Mouse (Mus musculus) gastrocnemius, adult 2 months (tissue): ENCODE data around the gene Mtx1. TPM values are rescaled to one million over a fixed set of nuclear protein-coding genes. Genes with fewer than 3 reads are reported as not detected.
"Not testable (repeated sequence)": the region's sequence is repeated elsewhere in the genome, so short reads cannot be mapped to it uniquely, and the experiment has no call there.

Source experiments
- DNase-seq: peaks from one replicate; pipeline ENCODE4 v3.0.0; 2022
- H3K27ac ChIP-seq: fragments of 200-600 bp; 2 replicates; pipeline ENCODE4 v1.8.1; 2022; ENCODE audit warnings: mild to moderate bottlenecking
- H3K4me3 ChIP-seq: fragments of 200-600 bp; 2 replicates; pipeline ENCODE4 v1.8.1; 2022; ENCODE audit warnings: mild to moderate bottlenecking, moderate library complexity
- CTCF ChIP-seq: fragments of 200-600 bp; IDR thresholded peaks from 2 replicates; pipeline ENCODE4 v1.8.1; 2022; ENCODE audit warnings: antibody characterized with exemption, mild to moderate bottlenecking, moderate library complexity
- intact Hi-C: fragments of 180-260 bp; cut with DNase I; formaldehyde crosslinking; loops from one replicate; pipeline ENCODE4 v1.15.1; 2025
- microRNA-seq: library from miRNA; unstranded; fragments of <30 nt; microRNA quantifications from one replicate; pipeline ENCODE4 v1.2.0, GENCODE M21; 2021
- total RNA-seq, 2 experiments: library from RNA; stranded (reverse); gene quantifications; 2 replicates each; pipeline ENCODE4 v1.2.3; 2021

The Mtx1 gene
- total RNA-seq, 2 experiments from 2014 or later, result 40.7 to 51.4 TPM

DNA sequence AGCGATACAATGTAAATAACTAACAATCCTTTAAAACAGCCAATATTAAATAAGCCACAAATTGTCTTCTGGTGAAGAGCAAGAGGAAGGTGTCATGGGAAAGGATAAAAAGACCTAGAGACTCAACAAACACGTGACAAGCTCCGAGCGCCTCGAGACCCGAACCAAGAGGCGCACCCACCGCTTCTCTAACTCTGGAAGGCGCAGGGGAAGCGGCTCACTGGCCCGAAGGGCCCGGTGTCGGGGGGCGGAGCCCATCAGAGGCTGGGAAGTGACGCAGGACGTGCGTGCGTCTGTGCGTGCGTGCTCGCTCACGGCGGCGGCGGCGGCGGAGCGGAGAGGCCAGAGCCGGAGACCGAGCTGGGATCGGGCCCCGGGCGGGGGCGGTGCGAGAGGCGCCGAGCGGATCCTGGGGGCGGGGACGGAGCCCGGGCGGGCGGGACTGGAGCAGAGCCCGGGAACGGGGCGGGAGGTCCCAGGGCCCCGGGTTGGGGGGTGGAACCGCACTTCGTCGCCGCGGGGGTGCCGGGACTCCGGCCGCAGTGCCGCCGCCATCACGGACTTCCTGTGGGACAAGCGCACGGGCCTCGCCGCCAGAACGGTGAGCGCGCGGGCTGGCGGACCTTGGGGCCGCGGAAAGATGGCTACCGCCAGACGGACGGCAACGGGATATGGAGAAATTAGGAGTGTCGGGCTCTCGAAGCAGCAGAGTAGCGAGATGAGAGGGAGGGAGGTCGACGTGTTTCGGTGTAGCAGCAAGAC lies 62.2 kb downstream of the Mtx1 start, which contains the start of gene Clk2:
Gene Clk2, plus strand, starts transcription at position 290 of the 762 bp plus-strand sequence.
- Histone ChIP-seq H3K4me3 (peak within 1 kb of the TSS; percentile 90), H3K27ac (peak within 1 kb of the TSS; percentile 97)
- peak; percentile 98 for DNase-seq
- intact Hi-C loops, result loop anchor here (10.0 kb wide), 1 partner anchor 50 kb away; the partner anchor contains the start of gene Thbs3
- no peak for TF ChIP-seq CTCF

DNA sequence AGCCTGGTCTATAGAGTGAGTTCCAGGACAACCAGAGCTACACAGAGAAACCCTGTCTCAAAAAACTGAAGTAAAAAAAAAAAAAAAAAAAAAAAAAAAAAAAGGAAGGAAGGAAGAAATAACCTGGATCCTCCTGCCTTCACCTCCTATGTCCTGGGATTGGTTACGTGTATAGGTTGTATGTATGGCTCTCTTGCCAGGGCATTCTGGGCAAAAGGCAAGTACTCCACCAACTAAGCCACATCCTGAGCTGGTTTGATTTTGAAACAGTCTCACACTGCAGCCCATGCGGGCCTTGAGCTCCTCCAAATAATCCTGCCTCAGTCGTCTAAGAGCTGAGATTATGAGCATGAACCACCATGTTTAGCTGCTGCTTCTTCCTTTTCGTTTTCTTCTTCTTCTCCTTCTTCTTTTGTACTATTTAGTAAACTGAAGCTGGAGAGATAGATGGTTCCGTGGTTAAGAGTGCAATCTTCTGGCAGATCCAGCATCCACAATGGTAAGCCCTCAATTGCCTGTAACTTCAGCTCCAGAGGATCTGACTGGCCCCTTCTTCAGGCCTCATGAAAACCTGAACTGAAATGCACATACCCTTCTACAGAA lies 63.1 kb downstream of the Mtx1 start:
- intact Hi-C loops, result loop anchor here (10.0 kb wide), 1 partner anchor 51 kb away; the partner anchor contains the start of gene Thbs3
- no peak for TF ChIP-seq CTCF
- H3K4me3 ChIP-seq, result peak overlapping the region; percentile 90
- no peak for DNase-seq
- peak overlapping the region; percentile 97 for H3K27ac ChIP-seq

DNA sequence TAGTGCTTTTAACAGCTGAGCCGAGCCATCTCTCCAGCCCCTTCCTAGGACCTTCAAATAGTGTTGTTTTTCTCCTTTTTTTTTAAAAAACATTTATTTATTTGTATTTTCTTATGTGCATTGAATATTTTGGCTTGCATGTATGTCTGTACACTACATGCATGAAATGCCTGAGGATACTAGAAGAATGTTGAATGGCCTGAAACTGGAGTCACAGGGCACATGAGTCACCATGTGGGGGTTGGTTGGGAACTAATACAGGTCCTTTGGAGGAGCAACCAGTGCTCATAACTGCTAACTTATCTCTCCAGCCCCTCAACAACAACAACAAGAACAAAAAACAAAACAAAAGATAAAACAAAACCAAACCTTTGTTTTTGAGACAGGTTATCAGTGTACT lies 63.8 kb downstream of the Mtx1 start:
- no peak for TF ChIP-seq CTCF
- DNase-seq, result no peak
- intact Hi-C loops, result loop anchor here (10.0 kb wide), 1 partner anchor 52 kb away; the partner anchor contains the start of gene Thbs3
- H3K4me3 ChIP-seq, result no peak overlapping the region
- no peak overlapping the region for H3K27ac ChIP-seq

DNA sequence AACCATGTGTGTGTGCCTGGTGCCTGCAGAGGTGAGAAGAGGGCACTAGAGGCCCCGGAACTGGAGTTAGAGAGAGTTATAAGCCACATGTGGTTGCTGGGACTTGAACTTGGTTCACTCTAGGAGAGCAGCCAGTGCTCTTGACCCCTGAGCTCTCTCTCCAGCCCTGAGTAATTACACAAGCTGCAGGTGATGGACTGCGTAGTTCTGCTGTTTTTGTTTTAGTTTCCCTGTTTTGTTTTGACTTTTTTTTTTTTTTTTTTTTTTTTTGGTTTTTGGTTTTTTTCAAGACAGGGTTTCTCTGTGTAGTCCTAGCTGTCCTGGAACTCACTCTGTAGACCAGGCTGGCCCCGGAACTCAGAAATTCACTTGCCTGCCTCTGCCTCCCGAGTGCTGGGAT lies 65.1 kb downstream of the Mtx1 start:
- H3K27ac ChIP-seq, result no peak overlapping the region
- H3K4me3 ChIP-seq, result no peak overlapping the region
- DNase-seq, result no peak
- intact Hi-C loops, result loop anchor here (10.0 kb wide), 1 partner anchor 53 kb away; the partner anchor contains the start of gene Thbs3
- no peak for TF ChIP-seq CTCF

DNA sequence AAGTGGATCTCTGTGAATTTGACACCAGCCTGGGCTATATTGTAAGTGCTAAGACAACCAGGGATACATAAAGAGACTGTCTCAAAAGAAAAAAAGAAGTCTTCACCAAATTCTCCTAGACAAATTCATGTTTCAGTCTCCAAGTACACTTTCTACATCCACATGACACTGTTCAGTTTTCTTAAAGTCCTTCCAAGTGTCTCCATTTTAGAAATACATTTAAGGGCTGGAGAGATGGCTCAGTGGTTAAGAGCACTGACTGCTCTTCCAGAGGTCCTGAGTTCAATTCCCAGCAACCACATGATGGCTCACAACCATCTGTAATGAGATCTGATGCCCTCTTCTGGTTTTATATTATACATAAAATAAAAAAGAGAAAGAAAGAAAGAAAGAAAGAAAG lies 65.7 kb downstream of the Mtx1 start:
- not testable (repeated sequence) for DNase-seq, H3K27ac ChIP-seq, H3K4me3 ChIP-seq
- intact Hi-C loops, result loop anchor here (10.0 kb wide), 1 partner anchor 54 kb away; the partner anchor contains the start of gene Thbs3

DNA sequence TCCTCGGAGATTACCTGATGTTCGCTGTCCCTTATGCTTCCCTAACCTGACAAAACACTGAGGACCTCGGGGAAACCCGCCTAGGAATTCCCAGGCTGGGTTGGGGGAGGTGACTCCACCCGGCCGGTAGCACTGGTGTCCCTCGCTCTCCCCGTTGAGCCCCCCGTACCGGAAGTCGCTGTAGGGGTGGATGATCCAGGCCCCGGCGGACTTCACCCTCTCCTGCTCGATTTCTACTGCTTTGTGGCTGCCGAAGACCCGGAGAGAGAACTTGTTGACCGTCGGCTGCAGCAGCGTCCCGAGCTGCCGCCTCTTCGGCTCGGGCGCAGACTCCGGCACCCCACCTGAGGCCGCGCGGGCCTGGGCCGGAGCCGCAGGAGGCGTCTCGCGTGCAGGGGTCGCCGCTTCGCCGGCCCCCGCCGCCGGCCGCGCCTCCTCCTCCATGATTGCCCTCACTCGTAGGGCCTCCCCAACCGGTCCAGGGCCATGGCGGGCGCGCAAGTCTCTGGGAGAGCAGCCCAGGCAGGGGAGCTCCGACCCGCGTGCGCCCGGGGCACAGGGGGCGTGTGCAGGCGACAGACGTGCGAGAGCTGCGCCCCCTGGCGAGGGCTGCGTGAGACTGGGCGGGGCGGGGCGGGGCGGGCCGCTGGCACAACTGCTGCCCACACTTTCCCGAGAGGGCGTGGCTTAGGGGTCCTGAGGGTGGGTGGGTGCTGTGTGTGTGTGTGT lies 67.1 kb downstream of the Mtx1 start, which contains the start of gene Hcn3:
Gene Hcn3, minus strand, starts transcription at position 581 of the 729 bp plus-strand sequence.
- peak; percentile 63 for TF ChIP-seq CTCF
- Histone ChIP-seq H3K4me3 (peak within 1 kb of the TSS; percentile 77), H3K27ac (no peak within 1 kb of the TSS)
- peak; percentile 73 for DNase-seq
- intact Hi-C loops, result loop anchor here (1.0 to 10.0 kb wide), 2 partner anchors 55 to 69 kb away; partner anchors contain the start of gene Thbs3

- Histone ChIP-seq H3K4me3 (peak overlapping the region; percentile 77), H3K27ac (no peak overlapping the region)
- intact Hi-C loops, result no loop called here
- TF ChIP-seq CTCF, result no peak
- DNase-seq, result peak; percentile 64
Observed at GRCm38 (mm10) chr3:89159211-89159610, 67.7 kb downstream of the Mtx1 start.

Small RNA genes within 50 kb of the gene (microRNA-seq; reads per million reads assigned to microRNA genes)
- 13.0 reads per million, percentile 11 among the genes with 10 or more reads in this experiment for gene Mir92b

Other genes with a start within 250 kb of the Mtx1 start
- gene Rusc1, start 133.8 kb downstream of the Mtx1 start, total RNA-seq, result 10 to 100 TPM; 16.8 to 20.5 TPM
- gene Gm43738, start 126.0 kb downstream of the Mtx1 start, total RNA-seq, result not detected
- gene Fdps, start 125.1 kb downstream of the Mtx1 start, total RNA-seq, result 10 to 100 TPM; 24.8 to 28.8 TPM
- not detected for gene Pklr, start 90.9 kb downstream of the Mtx1 start, total RNA-seq
- under 1 TPM; 0.31 to 0.43 TPM for gene Hcn3, start 66.9 kb downstream of the Mtx1 start, total RNA-seq
- 10 to 100 TPM; 16.0 to 21.4 TPM for gene Clk2, start 62.3 kb downstream of the Mtx1 start, total RNA-seq
- 10 to 100 TPM; 37.7 to 39.0 TPM for gene Scamp3, start 49.6 kb downstream of the Mtx1 start, total RNA-seq
- 10 to 100 TPM; 15.8 to 17.2 TPM for gene Fam189b, start 43.9 kb downstream of the Mtx1 start, total RNA-seq
- 10 to 100 TPM; 17.4 to 19.7 TPM for gene Gba, start 24.2 kb downstream of the Mtx1 start, total RNA-seq
- gene Thbs3, start 11.9 kb downstream of the Mtx1 start, total RNA-seq, result 10 to 100 TPM in 1 of 2 experiments, 1 to 10 TPM in 1; 6.4 to 10.2 TPM
- under 1 TPM; 0.13 to 0.22 TPM for gene Muc1, start 2.0 kb upstream of the Mtx1 start, total RNA-seq
- gene Krtcap2, start 18.9 kb upstream of the Mtx1 start, total RNA-seq, result 10 to 100 TPM; 62.9 to 79.7 TPM
- gene Trim46, start 19.2 kb upstream of the Mtx1 start, total RNA-seq, result under 1 TPM; 0.18 to 0.50 TPM
- gene Dpm3, start 32.3 kb upstream of the Mtx1 start, total RNA-seq, result 10 to 100 TPM; 16.4 to 26.9 TPM
- gene Slc50a1, start 43.5 kb upstream of the Mtx1 start, total RNA-seq, result 1 to 10 TPM; 8.9 to 9.7 TPM
- gene Efna1, start 54.1 kb upstream of the Mtx1 start, total RNA-seq, result 10 to 100 TPM in 1 of 2 experiments, 1 to 10 TPM in 1; 7.9 to 13.1 TPM
- not detected for gene Efna3, start 95.9 kb upstream of the Mtx1 start, total RNA-seq
- under 1 TPM; 0.15 to 0.20 TPM for gene Efna4, start 110.9 kb upstream of the Mtx1 start, total RNA-seq
- gene Adam15, start 122.9 kb upstream of the Mtx1 start, total RNA-seq, result 10 to 100 TPM; 21.7 to 30.5 TPM
- gene Dcst2, start 134.9 kb upstream of the Mtx1 start, total RNA-seq, result not detected
- gene Dcst1, start 138.2 kb upstream of the Mtx1 start, total RNA-seq, result not detected
- 10 to 100 TPM; 22.8 to 33.3 TPM for gene Zbtb7b, start 167.7 kb upstream of the Mtx1 start, total RNA-seq
- gene Lenep, start 175.7 kb upstream of the Mtx1 start, total RNA-seq, result 1 to 10 TPM in 1 of 2 experiments, under 1 TPM in 1; 0.41 to 2.1 TPM
- 10 to 100 TPM; 40.8 to 56.4 TPM for gene Flad1, start 184.8 kb upstream of the Mtx1 start, total RNA-seq
- gene Cks1b, start 191.3 kb upstream of the Mtx1 start, total RNA-seq, result 1 to 10 TPM; 1.8 to 2.5 TPM
- 10 to 100 TPM; 15.0 to 17.2 TPM for gene Shc1, start 191.4 kb upstream of the Mtx1 start, total RNA-seq
- 10 to 100 TPM in 1 of 2 experiments, 1 to 10 TPM in 1; 9.5 to 10.1 TPM for gene Pygo2, start 203.1 kb upstream of the Mtx1 start, total RNA-seq
- gene Pbxip1, start 209.6 kb upstream of the Mtx1 start, total RNA-seq, result 100 to 1,000 TPM; 202 to 227 TPM
- 10 to 100 TPM in 1 of 2 experiments, 1 to 10 TPM in 1; 6.3 to 11.1 TPM for gene Pmvk, start 227.5 kb upstream of the Mtx1 start, total RNA-seq